Mouse (Mus musculus) kidney, embryonic 16.5 days (tissue): Measurements from ENCODE around the gene AI481877. TPM values are rescaled to one million over a fixed set of nuclear protein-coding genes. Genes with fewer than 3 reads are reported as not detected.

Source experiments
- ATAC-seq: fragments of 200-750 bp; cut with Nextera tagmentation; 2 replicates; pipeline ENCODE4 v1.8.0; 2017; ENCODE audit warnings: moderate TSS enrichment; ENCODE audit not compliant: low FRiP score, low TSS enrichment
- H3K27ac ChIP-seq: fragments of 300-500 bp; sonication (generic); 2 replicates; pipeline ENCODE4 v1.5.1; 2014; ENCODE audit warnings: low read length
- H3K27me3 ChIP-seq: fragments of 300-500 bp; sonication (generic); 2 replicates; pipeline ENCODE4 v1.6.1; 2014; ENCODE audit warnings: low read length, control low read depth, mixed read lengths; ENCODE audit not compliant: insufficient read depth
- H3K36me3 ChIP-seq: fragments of 300-500 bp; sonication (generic); 2 replicates; pipeline ENCODE4 v1.6.1; 2014; ENCODE audit warnings: low read length, control low read depth, mixed read lengths; ENCODE audit not compliant: insufficient read depth
- H3K4me1 ChIP-seq: fragments of 300-500 bp; sonication (generic); 2 replicates; pipeline ENCODE4 v1.6.1; 2014; ENCODE audit warnings: low read length, control low read depth, mixed read lengths; ENCODE audit not compliant: insufficient read depth
- H3K4me2 ChIP-seq: fragments of 300-500 bp; sonication (generic); replicated peaks from 2 replicates; pipeline ENCODE4 v1.6.1; 2014; ENCODE audit warnings: low read depth, low read length
- H3K4me3 ChIP-seq: fragments of 300-500 bp; sonication (generic); 2 replicates; pipeline ENCODE4 v1.5.1; 2014; ENCODE audit warnings: mild to moderate bottlenecking, low read length
- H3K9ac ChIP-seq: fragments of 300-500 bp; sonication (generic); replicated peaks from 2 replicates; pipeline ENCODE4 v1.6.1; 2014; ENCODE audit warnings: low read length
- H3K9me3 ChIP-seq: fragments of 300-500 bp; sonication (generic); 2 replicates; pipeline ENCODE4 v1.6.1; 2016; ENCODE audit warnings: low read length, control low read depth
- WGBS: fragments of 180-500 bp; shearing (Covaris S2); extraction: QIAGEN DNeasy Blood & Tissue Kit; methylation state at CpG from one replicate; pipeline ENCODE4 v1.1.7; 2014; 5-methylcytosine and 5-hydroxymethylcytosine counted together
- polyA plus RNA-seq: library from polyadenylated mRNA; unstranded; fragments of >200 nt; fragmentation: Nextera tagmentation; extraction: Ambion mirVana; gene quantifications from 2 replicates; pipeline ENCODE4 v1.2.1, GENCODE M21; 2015

AI481877 gene
- polyA plus RNA-seq, 1 experiment from 2014 or later = not detected

- no peak for ATAC-seq
- H3K27ac ChIP-seq = no peak overlapping the region
- H3K4me2 ChIP-seq = no peak overlapping the region
- 0 out of 2 replicates have a peak, but pooled peaks cover 4% of the 10 kb centered on the region for H3K4me1 ChIP-seq
- H3K27me3 ChIP-seq = no peaks in the 10 kb centered on the region
- no peak overlapping the region for H3K9ac ChIP-seq
- 84% methylated on average over 3 of the region's 3 CpGs for WGBS
- H3K4me3 ChIP-seq = no peak overlapping the region
- peaks cover 3% of the 10 kb centered on the region for H3K9me3 ChIP-seq
- H3K36me3 ChIP-seq = peaks cover 16% of the 10 kb centered on the region; the same call in 1 of the 2 replicates
Observed at GRCm38 (mm10) chr4:59037525-59037924, 101.3 kb downstream of the AI481877 start.

GRCm38 (mm10) chr4:59036490-59037127 is 102.2 kb downstream of the AI481877 start:
- H3K4me3 ChIP-seq = no peak overlapping the region

GRCm38 (mm10) chr4:59035786-59036350 is 102.9 kb downstream of the AI481877 start:
- Histone ChIP-seq H3K4me2 (peak overlapping the region; percentile 73), H3K27ac (no peak overlapping the region), H3K4me1 (0 out of 2 replicates have a peak, but pooled peaks cover 4% of the 10 kb centered on the region), H3K9me3 (peaks cover 3% of the 10 kb centered on the region), H3K9ac (peak overlapping the region; percentile 90), H3K4me3 (peak overlapping the region; percentile 88), H3K27me3 (no peaks in the 10 kb centered on the region), H3K36me3 (peaks cover 13% of the 10 kb centered on the region; the same call in 1 of the 2 replicates)
- ATAC-seq = no peak
- 61% methylated on average over 18 of the region's 18 CpGs for WGBS

More at GRCm38 (mm10) chr4:59036490-59037127, 102.2 kb downstream of the AI481877 start:
- H3K9ac ChIP-seq = no peak overlapping the region
- ATAC-seq = no peak
- no peaks in the 10 kb centered on the region for H3K27me3 ChIP-seq
- H3K36me3 ChIP-seq = peaks cover 16% of the 10 kb centered on the region; the same call in 1 of the 2 replicates
- H3K4me2 ChIP-seq = no peak overlapping the region
- H3K9me3 ChIP-seq = peaks cover 3% of the 10 kb centered on the region
- H3K4me1 ChIP-seq = 0 out of 2 replicates have a peak, but pooled peaks cover 4% of the 10 kb centered on the region
- H3K27ac ChIP-seq = no peak overlapping the region
- WGBS = 50% methylated on average over 13 of the region's 13 CpGs

- Histone ChIP-seq H3K4me2 (peak within 1 kb of the TSS; percentile 73), H3K36me3 (peaks cover 7% of the 10 kb centered on the region; the same call in 1 of the 2 replicates), H3K4me3 (peak within 1 kb of the TSS; percentile 88), H3K9me3 (peaks cover 3% of the 10 kb centered on the region), H3K27me3 (no peaks in the 10 kb centered on the region), H3K27ac (peak within 1 kb of the TSS; percentile 61), H3K9ac (peak within 1 kb of the TSS; percentile 90), H3K4me1 (0 out of 2 replicates have a peak, but pooled peaks cover 4% of the 10 kb centered on the region)
- peak; percentile 89 for ATAC-seq
- WGBS = 7% methylated on average over 76 of the region's 76 CpGs
Observed at GRCm38 (mm10) chr4:59034918-59035785, 103.6 kb downstream of the AI481877 start, which contains the start of gene Gng10. Gene Gng10 (plus strand): TSS chr4:59035088.

DNA sequence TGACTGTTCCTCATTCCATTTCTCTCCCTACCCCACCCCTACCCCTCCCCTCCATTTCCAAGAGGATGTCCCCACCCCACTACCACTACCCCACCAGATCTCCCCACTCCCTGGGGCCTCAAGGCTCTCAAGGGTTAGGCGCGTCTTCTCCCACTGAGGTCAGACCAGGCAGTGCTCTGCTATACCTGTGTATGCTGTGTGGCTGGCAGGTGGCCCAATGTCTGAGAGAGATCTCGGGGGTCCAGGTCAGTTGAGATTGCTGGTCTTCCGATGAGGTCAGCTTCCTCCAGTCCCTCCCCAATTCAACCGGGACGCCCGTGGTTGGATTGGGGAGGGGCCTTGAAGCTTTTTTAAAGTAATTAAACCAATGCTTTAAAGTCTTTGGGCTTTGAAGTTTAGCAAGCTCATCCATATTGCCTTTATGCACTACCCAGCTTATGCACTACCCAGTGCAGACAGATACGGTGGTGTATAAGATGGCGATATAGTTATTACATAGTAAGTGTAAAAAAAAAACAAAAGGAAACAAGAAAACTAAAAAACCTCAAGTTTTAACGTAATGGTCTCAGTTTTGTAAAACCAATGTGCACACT is 104.4 kb downstream of the AI481877 start:
- ATAC-seq = 0 out of 2 replicates have a peak, but pooled peaks have one; percentile 33
- peak overlapping the region; percentile 73 for H3K4me2 ChIP-seq
- no peak overlapping the region for H3K27ac ChIP-seq
- H3K4me1 ChIP-seq = 0 out of 2 replicates have a peak, but pooled peaks cover 4% of the 10 kb centered on the region
- no peak overlapping the region for H3K9ac ChIP-seq
- 0 out of 2 replicates have a peak, but pooled peaks cover 3% of the 10 kb centered on the region for H3K36me3 ChIP-seq
- H3K4me3 ChIP-seq = peak overlapping the region; percentile 88
- WGBS = 76% methylated on average over 10 of the region's 10 CpGs
- no peaks in the 10 kb centered on the region for H3K27me3 ChIP-seq
- peaks cover 3% of the 10 kb centered on the region for H3K9me3 ChIP-seq

DNA sequence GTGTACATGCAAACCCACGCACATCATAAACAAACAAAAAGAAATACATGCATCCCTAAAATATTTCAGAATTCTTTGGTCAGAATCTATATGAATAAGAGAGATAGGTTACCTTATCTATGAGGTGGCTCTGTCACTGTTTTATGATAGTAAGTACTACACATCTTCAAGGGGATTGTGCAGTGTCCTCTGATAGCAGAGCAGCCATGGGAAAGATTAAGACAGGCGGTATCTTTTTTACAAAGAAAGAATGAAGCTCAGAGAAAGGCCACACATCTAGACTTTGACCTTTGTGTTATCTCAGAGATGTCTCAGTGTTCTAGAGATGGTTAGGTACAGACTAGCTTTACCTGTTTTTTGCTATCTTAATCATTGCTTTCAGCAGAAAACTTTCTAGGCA is 121.9 kb downstream of the AI481877 start:
- Histone ChIP-seq H3K9ac (no peak overlapping the region), H3K9me3 (no peaks in the 10 kb centered on the region), H3K4me1 (no peaks in the 10 kb centered on the region), H3K27me3 (no peaks in the 10 kb centered on the region), H3K4me3 (no peak overlapping the region), H3K4me2 (no peak overlapping the region), H3K36me3 (peaks cover 30% of the 10 kb centered on the region), H3K27ac (no peak overlapping the region)
- ATAC-seq = no peak
- 91% methylated on average over 2 of the region's 2 CpGs for WGBS

GRCm38 (mm10) chr4:59015181-59015580 is 123.6 kb downstream of the AI481877 start:
- H3K4me1 ChIP-seq = no peaks in the 10 kb centered on the region
- H3K27me3 ChIP-seq = no peaks in the 10 kb centered on the region
- no peaks in the 10 kb centered on the region for H3K9me3 ChIP-seq
- no peak overlapping the region for H3K27ac ChIP-seq
- WGBS = 72% methylated on average over 3 of the region's 3 CpGs
- no peak overlapping the region for H3K9ac ChIP-seq
- ATAC-seq = no peak
- peaks cover 25% of the 10 kb centered on the region for H3K36me3 ChIP-seq
- no peak overlapping the region for H3K4me2 ChIP-seq
- no peak overlapping the region for H3K4me3 ChIP-seq

GRCm38 (mm10) chr4:59011446-59011845 is 127.3 kb downstream of the AI481877 start:
- WGBS = 83% methylated on average over 3 of the region's 3 CpGs
- Histone ChIP-seq H3K9me3 (no peaks in the 10 kb centered on the region), H3K27ac (no peak overlapping the region), H3K9ac (no peak overlapping the region), H3K4me2 (no peak overlapping the region), H3K27me3 (no peaks in the 10 kb centered on the region), H3K4me1 (0 out of 2 replicates have a peak, but pooled peaks cover 6% of the 10 kb centered on the region), H3K36me3 (peaks cover 6% of the 10 kb centered on the region; the same call in 1 of the 2 replicates), H3K4me3 (no peak overlapping the region)
- no peak for ATAC-seq

DNA sequence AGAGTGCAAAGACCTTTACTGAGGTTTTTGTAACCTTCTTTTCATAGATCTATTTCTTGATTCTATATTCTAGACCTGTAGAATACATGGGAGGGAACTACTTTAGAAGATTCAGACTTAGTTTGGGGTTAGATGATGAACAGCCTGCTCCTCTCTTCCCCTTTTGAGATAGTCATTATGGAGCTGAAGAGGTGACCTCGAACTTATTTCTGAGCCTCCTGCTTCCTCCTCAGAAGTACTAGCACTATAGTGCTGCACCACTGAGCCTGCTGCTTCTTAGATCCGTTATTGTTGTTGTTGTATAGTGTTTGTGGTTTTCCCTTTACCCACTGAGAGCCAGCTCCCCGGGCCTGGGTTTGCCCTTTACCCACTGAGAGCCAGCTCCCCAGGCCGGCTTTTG is 129.1 kb downstream of the AI481877 start:
- H3K4me1 ChIP-seq = peaks cover 20% of the 10 kb centered on the region
- no peaks in the 10 kb centered on the region for H3K9me3 ChIP-seq
- no peaks in the 10 kb centered on the region for H3K27me3 ChIP-seq
- no peak for ATAC-seq
- no peak overlapping the region for H3K4me3 ChIP-seq
- H3K9ac ChIP-seq = no peak overlapping the region
- no peaks in the 10 kb centered on the region for H3K36me3 ChIP-seq
- WGBS = 89% methylated on average over 4 of the region's 4 CpGs
- no peak overlapping the region for H3K4me2 ChIP-seq
- H3K27ac ChIP-seq = no peak overlapping the region
